Mouse (Mus musculus): ENCODE measurements around the gene Anapc15-ps.

Anapc15-ps gene

DNA sequence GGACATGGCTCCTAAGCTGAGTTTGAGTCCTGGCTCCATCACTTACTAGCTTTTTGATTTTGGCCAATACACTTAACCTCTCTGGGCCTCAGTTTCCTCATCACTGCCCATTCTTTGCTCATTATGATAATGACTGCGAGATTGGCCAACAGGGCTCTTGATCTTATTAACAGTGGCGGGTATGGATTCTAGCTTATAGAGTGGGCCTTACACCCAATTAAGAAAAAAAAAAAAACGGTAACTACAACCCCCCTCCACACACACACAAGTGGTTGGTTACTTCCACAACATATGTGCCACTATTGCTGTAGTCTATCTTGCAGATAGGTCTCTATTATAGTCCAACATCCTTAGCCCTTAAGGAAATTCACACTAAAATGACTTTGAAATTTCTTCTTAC is at the start of gene Anapc15-ps:
Gene Anapc15-ps, minus strand, starts transcription at position 101 of the 400 bp plus-strand sequence.
- no peak for DNase-seq (ENCODE audit: low read depth, low spot score)

DNA sequence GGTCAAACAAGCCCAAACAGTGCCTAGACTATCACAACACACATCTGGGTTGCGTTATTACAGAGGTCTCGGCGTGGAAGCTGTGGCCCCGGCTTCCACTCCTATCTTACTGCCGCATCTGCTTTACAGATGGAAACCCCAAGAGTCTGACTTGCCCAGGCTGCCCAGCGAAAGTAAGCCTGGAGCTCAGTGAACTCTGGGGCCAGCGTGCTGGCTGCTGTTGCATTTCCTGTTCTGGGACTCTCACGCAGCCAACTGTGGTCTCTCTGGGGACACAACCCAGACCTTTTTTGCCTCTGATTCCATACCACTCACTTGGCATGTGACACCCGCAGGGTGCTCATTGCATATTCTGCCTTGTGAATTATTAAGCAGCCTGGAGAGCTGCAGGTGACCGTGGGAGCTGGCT is 49.0 kb upstream of the Anapc15-ps start:
- no peak for DNase-seq (ENCODE audit: low read depth, low spot score)

DNA sequence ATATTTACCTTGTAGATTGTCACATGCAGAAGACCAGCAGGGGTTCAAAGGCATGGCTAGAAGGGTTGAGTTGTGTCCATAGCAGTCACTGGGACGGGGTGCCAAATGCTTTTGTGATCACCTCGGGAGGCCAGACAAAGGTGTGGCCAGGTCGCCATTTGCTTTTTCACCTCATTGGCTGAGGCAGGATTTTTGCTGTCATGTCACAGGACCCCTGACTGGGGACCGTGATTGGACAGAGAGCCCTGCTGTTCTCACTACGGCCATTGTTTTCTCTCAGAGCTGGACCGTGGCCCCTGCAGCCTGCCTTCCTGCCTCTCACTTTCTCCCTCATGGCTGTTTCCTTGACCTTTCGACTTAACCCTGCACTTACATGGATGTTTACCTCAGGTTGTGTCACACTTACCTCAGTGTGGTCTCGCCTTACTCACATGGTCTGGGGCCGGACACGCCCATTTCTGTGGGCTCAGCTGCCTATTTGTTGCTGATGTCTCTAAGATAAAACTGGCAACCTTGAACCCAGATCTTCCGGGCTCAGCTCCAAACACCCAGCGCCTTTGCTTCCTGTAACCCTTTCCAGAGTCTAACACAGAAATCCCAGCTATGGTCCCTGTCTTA is 47.0 kb upstream of the Anapc15-ps start:
- DNase-seq (ENCODE audit: low read depth, low spot score), result no peak

DNA sequence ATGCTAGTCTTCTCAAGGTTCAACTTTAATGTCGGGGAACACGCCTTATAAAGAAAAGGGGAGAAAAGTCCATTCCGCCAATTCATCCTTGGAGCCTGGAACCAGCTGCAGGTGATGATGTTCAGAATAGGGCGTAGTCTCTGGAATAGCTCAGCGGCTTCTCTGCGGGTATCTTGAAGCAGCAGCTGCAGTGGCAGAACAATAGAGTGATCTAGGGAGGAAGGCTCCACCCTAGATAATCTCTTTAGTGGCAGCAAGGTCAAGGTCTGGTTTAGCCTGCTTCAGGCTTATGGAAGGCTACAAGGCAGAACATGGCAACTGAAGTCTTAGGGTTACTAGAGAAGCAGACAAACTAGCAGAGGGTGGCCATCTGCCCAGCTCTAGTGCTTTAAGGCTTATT is 46.2 kb upstream of the Anapc15-ps start:
- DNase-seq (ENCODE audit: low read depth, low spot score), result no peak

DNA sequence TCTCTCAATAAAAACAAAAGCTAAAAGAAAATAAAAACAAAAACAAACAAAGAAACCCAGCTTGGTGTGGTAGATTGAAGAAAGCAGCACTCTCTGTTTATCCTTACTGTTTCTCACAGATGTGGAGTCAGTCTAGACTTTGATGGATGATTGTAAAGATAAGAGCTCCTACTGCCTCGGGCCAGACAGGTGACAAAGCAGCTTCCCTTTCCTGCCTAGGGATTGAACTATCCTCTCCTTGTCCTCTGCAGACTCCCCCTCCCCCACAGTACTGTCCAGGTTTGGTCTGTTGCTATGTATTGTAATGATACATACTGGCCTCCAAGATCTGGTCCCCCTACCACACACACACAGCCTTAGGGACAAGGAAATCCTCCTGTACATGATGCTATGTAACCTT is 45.5 kb upstream of the Anapc15-ps start:
- no peak for DNase-seq (ENCODE audit: low read depth, low spot score)

DNA sequence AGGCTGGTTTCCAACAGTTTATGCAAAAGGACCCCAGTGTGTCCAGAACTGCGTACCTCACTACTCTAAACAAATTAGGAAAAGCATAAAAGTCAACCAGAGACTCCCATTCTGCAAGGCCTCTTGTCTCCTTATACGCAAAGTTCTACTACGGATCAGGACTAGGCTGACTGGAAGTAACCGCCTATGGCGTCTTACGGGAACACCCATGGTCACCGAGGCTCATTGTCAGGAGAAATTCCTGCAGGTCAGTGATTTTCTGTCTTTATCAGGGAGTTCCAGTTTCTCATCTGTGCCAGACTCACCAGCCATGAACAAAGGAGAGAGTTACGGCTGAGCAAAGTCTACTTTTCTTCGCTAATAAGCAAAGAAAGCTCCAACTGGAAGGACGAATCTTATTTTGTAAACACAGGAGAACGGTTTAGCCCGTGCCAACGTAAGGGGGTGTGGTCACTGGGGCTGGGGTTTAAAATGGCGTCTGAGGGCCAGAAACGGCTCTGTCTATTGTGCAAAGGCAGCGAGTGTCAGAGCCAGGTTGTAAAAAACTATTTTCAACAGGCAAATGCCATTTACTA is 43.9 kb upstream of the Anapc15-ps start:
- no peak for DNase-seq (ENCODE audit: low read depth, low spot score)

DNA sequence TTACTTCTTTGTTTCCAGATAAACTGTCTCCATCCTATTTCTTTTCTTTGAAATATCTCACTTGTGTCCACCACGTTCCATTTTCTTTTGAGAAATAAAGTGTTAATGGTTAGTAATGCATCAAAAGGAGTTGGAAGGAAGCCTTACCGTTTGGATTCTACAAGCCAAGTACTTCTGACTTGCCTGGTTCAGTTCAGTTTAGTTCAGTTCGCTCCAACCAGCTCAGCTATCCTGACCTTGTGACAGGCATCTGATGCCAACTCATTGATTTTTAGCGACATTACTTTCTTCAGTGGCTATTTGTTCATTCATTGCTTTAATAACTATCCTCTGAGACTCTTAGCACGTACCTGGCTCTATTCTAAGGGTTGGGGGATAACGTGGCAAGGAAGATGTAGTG is 42.4 kb upstream of the Anapc15-ps start:
- no peak for DNase-seq (ENCODE audit: low read depth, low spot score)

DNA sequence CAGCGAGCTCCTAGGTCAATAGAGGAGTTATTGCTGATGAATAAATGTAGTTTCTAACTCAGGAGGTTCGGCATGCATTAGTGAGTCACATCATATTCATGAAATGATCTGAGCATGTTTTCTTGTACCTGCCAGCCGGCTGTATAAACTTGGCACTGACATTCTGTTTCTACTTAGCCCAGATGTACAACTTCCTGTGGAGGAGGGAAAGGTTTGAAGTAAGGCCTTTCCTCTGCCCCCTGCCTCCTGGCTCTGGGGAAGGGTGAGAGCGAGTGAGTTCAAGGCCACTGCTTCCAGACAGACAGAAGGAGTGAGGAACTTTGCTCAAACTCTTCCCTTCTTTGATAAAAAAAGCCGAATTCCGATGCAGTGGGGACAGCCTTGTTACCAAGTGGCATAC is 39.0 kb upstream of the Anapc15-ps start:
- DNase-seq (ENCODE audit: low read depth, low spot score), result no peak

DNA sequence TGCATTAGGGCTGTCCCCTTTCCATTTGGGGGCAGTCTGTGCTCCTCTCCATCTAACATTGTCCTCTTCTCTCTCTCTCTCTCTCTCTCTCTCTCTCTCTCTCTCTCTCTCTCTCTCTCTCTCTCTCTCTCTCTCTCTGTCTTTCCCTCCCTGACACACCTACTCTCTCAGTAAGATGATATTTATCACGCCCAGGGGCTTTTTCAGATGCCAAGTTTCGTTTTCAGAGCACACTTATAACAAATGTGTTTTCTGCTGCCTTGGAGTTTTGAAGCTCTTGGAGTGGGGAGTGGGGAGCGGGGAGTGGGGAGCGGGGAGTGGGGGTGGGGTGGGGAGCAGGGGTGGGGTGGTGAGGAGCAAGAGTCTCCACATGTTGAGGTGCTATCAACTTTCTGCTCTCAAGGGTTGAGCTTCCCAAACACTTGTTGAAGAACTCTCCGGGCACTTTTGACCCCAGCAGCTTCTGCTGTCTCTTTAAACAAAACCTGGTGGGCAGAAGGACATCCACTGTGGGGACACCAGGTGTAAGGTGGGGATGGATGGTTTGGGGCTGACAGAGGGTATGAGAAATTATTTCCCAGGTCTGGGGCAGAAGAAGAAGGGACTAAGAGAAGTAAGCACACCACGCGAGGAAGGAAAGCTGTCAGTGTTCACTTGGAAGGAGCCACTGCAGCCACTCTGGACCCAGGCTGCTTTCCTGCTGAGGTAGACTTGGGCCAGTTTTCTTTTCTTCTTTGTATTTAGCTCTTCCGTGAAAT is 36.8 kb upstream of the Anapc15-ps start:
- no peak for DNase-seq (ENCODE audit: low read depth, low spot score)

DNA sequence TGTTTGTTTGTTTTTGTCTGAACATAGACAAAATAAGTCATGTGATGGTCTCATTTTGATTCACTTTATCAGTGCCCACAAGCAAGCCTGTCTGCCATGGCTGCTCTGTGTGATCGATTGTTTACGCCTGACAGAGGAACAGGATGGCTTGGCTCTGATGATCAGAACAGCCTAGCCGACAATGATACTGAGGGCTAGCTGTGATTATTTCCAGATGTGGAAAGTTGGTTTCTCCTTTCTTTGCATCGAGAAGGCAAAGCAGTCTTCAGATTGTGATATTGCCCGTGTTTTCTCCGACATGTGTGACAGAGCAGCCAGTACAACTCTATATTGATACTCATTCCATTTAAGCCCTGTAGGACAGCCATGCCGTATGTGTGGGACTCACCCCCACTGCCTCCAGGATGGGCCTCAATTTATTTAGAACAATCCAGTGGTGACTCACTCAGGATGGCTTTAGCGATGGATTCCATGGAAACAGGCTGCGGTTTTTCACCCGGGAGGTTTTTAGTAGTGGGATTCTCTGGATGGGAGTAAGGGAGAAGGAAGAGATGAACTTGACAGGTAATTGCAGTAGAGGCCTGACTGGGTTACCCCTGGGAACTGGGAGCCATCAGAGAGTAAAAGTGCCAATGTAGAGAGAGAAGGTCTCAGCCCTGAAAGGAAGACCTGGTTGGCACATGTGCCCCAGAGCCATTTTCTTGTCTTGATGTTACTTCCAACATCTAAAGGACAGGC is 36.1 kb upstream of the Anapc15-ps start:
- no peak for DNase-seq (ENCODE audit: low read depth, low spot score)

DNA sequence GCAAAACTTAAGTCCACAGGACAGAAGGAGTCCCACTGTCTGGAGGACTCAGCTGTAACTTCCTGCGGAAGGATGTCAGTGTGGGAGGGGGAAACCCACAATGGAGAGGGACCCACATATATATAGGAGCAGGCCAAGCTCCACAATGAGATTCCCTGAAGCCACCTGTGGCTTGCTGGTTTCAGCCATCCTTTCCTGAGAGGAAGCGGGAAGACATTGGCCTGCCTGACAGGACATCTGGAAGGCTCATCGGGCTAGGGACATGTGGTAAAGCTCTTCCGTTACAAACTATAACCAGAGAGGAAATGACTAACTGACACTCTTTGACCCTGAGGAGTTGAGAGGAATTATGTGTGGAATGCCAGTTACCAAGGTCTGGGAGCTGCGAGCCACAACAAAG is 34.8 kb upstream of the Anapc15-ps start:
- DNase-seq (ENCODE audit: low read depth, low spot score), result no peak

DNA sequence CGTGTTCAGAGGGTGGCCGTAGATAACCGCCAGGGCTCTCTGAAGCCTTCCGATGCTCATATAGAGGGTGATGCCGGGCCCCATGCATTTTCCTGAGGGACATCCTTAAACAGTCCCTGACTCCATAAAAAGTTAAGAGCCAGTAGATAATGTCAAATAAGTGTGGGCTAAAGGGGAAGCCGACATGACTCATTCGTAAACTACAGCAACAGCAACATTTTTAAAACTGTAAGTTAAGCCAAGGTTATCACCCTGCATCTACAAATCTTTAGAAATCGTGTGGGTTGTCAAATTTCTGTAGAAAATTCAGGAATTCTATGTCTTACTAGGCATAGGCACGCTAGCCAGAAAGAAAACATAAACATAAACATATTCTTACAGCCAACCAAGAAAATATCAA is 33.6 kb upstream of the Anapc15-ps start:
- DNase-seq (ENCODE audit: low read depth, low spot score), result no peak

DNA sequence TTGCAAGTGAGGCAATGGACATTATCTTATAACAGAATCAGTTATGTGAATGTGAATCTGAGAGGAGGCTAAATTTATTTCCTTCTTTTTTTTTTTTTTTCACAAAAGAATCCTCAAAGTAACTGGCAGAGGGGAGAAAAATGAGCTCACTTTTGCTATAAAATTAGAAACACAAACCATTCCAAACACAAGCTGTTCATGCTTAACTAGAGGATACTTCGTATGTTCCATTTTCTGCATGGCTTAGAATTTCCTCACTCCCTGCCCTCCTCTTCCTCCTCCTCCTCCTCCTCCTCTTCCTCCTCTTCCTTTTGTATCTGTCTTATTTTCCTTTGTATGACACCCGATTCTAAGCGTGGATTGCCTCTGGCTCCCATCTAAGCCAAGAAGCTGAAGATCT is 32.5 kb upstream of the Anapc15-ps start:
- DNase-seq (ENCODE audit: low read depth, low spot score), result no peak

DNA sequence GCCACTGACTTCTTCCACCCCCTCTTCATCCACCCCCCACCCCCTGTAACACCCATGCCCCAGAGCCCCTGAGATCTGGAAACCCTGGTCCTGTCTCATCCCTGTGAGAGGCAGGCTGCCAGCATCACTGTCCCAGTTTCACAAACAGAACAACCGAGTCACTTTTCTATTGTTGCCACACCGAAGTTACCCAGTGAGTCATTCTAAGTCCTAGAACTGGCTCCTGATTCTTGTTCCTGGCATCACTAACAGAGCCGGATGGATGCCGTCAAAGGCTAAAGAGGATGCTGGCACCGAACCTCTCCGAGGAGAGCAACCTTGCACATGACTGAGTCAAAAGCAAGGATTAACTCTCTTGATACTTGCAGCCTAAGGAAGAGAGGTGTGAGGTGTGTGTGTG is 31.6 kb upstream of the Anapc15-ps start:
- DNase-seq (ENCODE audit: low read depth, low spot score), result no peak

DNA sequence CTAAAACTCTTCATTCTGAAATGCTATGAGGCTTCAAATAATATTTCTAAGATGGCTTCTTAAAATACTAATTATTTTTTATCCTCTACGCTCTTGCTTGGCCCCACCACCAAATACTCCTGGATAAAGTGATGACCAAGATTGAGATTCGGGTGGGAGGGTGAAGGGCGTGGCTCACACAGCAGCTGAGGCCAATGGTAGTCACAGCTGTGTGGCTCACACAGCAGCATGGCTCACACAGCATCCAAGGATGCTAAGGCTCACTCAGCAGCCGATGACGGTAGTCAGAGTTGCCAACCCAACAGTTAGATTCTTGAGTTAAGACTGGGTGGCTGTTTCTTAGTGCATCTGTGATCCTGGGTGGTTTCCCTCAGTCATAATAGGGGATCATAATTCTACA is 30.5 kb upstream of the Anapc15-ps start:
- DNase-seq (ENCODE audit: low read depth, low spot score), result no peak

DNA sequence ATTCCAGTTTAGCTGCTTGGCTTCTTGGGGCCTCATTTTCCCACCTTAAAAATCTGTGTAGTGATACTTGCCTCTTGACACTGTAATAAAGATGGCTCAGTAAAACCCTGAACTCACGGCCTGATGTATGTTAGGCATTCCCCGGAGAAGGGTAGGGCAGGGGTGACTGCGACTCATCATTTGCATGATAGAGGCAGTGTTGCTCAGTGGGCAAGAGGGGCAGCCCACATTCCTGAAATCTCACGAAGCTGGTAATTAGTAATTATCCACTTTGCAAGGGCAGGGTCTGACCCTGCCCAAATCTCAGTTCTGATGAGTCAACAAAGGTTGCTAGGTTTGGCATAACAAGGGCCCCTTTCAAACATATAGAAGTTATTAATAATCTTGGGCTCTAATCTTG is 27.2 kb upstream of the Anapc15-ps start:
- DNase-seq (ENCODE audit: low read depth, low spot score), result no peak

DNA sequence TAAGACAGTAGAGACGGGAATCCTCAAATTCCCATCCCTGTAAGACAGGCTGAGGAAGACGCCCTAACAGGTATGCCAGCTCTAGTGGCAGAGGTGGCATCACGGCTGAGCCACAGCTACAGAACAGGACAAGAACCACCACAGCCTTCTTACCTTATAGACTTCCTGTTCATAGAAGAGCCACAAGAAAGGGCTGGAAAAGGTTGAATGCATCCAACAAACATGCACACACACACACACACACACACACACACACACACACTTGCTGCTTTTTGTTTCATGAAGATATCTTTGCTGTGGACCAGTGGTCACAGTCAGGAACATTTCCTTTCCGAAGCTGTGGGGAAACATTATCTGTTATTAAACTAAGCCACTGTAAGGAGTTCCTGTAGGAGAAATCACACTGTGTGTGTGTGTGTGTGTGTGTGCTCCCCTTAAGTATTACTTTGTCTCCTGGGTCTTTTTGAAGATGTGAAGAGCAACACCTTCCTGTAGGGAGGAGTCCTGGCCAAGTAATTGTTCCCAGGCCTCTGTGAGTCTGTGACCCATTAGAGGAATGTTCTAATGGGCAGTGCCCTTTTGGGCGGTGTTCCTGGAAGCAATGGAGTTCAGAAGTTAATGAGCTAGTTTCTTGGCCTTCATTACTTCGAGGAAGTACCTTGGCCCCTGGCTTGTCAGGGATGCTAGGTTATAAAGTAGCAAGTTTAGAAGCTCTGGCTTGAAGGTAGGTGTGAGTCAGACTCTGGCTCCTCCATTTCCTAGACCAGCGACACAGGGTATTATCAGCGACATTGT is 25.9 kb upstream of the Anapc15-ps start:
- no peak for DNase-seq (ENCODE audit: low read depth, low spot score)

DNA sequence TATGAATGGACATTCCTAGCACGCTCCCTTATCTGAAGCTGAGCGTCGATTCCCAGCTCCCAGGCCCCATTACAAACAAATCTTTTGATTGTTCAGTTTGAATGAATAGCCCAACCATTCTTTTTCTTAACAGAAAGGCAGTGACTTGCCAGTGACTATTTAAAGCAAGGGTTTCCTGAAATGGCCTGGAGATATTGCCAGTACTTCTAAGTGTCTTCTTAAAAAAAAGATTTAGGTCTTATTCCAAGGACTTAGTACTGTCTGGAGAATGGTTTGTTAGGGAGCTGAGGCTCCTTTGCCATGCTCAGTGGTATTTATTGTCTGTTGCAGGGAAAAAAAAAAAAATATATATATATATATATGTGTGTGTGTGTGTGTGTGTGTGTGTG is 23.0 kb upstream of the Anapc15-ps start:
- no peak for DNase-seq (ENCODE audit: low read depth, low spot score)

DNA sequence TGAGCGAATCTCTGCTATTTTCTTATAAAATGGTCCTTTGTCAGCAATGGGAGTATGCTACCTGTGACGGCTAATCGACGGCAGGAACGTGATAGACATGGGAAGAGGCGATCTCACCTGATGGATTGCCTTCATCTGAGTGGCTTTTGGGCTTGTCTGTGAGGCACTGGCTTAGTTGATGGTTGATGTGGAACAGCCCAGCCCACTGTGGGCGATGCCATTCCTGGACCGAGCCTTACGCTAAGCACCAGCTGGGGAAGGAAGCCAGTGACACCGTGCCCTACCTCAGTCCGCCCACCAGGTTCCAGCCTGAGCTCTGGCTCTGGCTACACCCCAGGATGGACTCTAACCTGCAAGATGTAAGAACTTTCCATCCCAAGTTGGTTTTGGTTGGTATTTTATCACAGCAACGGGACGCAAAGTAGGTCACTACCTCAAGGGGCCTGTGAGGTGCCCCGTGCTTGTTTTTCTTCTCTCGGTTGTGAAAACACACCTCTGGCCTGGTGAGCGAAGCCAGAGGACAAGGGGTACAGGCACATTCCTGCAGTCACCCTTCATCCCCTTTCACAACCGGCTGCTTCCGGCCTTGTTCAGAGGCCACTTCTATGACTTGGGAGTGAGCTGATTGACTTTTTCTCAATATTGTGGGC is 22.5 kb upstream of the Anapc15-ps start:
- no peak for DNase-seq (ENCODE audit: low read depth, low spot score)

DNA sequence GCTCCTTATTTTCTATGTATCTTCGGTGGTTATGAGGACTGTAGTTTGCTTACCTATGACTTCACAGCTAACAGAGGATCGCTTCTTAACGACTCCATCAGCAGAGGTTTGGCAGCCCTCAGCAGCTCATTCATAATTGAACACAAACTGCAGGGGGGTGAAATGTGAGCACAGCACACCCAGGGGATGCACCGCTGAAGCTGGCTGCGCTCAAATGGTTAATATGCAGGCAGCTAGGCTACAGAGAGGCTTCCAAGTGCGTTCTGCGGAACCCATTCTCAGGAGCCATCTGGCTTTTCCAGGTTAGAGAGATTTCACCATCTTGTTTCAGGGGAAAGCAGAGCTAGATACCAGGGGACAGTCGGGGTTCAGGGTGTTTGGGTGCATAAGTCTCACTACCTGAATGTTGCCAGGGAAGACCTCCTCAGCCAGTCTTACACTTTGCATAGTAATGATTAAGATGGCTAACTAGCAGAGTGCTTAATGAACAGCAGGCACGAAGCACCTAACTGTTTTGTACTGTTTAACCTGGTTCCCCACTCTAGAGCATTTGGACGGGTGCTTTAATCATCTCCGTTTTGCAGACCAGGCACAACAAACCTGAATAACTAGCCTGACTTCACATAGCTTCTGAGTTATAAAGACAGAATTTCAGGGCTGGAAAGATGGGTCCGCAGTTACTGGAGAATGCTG is 21.5 kb upstream of the Anapc15-ps start:
- DNase-seq (ENCODE audit: low read depth, low spot score), result no peak

DNA sequence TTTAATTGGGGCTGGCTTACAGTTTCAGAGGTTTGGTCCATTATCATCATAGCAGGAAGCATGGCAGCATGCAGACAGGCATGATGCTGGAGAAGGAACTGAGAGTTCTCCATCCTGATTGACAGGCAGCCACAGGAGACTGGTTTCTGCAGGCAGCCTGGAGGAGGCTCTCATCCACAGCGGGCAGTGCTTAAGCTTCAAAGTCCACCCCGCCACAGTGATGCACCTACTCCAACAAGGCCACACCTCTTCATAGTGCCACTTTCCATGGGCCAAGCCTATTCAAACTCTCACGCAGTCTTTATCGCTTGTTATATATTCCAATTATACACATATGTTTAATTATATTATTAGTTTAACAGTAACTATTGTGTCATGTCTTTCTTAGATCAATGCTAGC is 18.1 kb upstream of the Anapc15-ps start:
- DNase-seq (ENCODE audit: low read depth, low spot score), result no peak

Data from c-Kit-negative CD71-positive TER-119-positive erythroid progenitor cells, embryonic 14.5 days (primary cell).